Mouse (Mus musculus) lung, postnatal 0 days (tissue): ENCODE data around the gene Cd200r1.

Experiments used
- CTCF ChIP-seq: IDR thresholded peaks from 2 replicates; pipeline ENCODE4 v1.5.1; 2016; ENCODE audit warnings: antibody characterized with exemption, mild to moderate bottlenecking
- EP300 ChIP-seq: IDR thresholded peaks from 2 replicates; pipeline ENCODE4 v1.6.1; 2016; ENCODE audit warnings: antibody characterized with exemption, mild to moderate bottlenecking, control low read depth

GRCm38 (mm10) chr16:44734059-44734458 lies 31.5 kb upstream of the Cd200r1 start:
- no peak for TF ChIP-seq CTCF
- TF ChIP-seq EP300 = no peak
